Mouse (Mus musculus) midbrain, embryonic 16.5 days (tissue): ENCODE data around the gene Zfp101. TPM values are rescaled to one million over a fixed set of nuclear protein-coding genes. Genes with fewer than 3 reads are reported as not detected.
A peak's percentile ranks its signal among the peaks of the same experiment; 100 is the strongest.

Source experiments
- ATAC-seq: fragments of 200-750 bp; cut with Nextera tagmentation; 2 replicates; pipeline ENCODE4 v1.8.0; 2017; ENCODE audit warnings: moderate TSS enrichment
- H3K27ac ChIP-seq: fragments of 300-500 bp; sonication (generic); 2 replicates; pipeline ENCODE4 v1.5.1; 2014; ENCODE audit warnings: mild to moderate bottlenecking, low read length, mixed read lengths
- H3K27me3 ChIP-seq: fragments of 300-500 bp; sonication (generic); 2 replicates; pipeline ENCODE4 v1.6.1; 2014; ENCODE audit warnings: low read depth, low read length, mixed read lengths; ENCODE audit not compliant: control insufficient read depth, insufficient read depth
- H3K36me3 ChIP-seq: fragments of 300-500 bp; sonication (generic); 2 replicates; pipeline ENCODE4 v1.6.1; 2014; ENCODE audit warnings: mild to moderate bottlenecking, low read length, moderate library complexity, mixed read lengths; ENCODE audit not compliant: control insufficient read depth, insufficient read depth
- H3K4me1 ChIP-seq: fragments of 300-500 bp; sonication (generic); 2 replicates; pipeline ENCODE4 v1.6.1; 2014; ENCODE audit warnings: mild to moderate bottlenecking, low read length, mixed read lengths; ENCODE audit not compliant: control insufficient read depth, insufficient read depth
- H3K4me2 ChIP-seq: fragments of 300-500 bp; sonication (generic); 2 replicates; pipeline ENCODE4 v1.6.1; 2014; ENCODE audit warnings: mild to moderate bottlenecking, low read length, mixed read lengths
- H3K4me3 ChIP-seq: fragments of 300-500 bp; sonication (generic); 2 replicates; pipeline ENCODE4 v1.5.1; 2014; ENCODE audit warnings: low read depth, mild to moderate bottlenecking, low read length, moderate library complexity, mixed read lengths
- H3K9ac ChIP-seq: fragments of 300-500 bp; sonication (generic); 2 replicates; pipeline ENCODE4 v1.6.1; 2014; ENCODE audit warnings: low read depth, low read length, mixed read lengths
- H3K9me3 ChIP-seq: fragments of 300-500 bp; sonication (generic); replicated peaks from 2 replicates; pipeline ENCODE4 v1.6.1; 2014; ENCODE audit warnings: mild to moderate bottlenecking, low read length, mixed read lengths; ENCODE audit not compliant: control insufficient read depth, poor library complexity, severe bottlenecking
- WGBS: fragments of 180-500 bp; shearing (Covaris S2); extraction: QIAGEN DNeasy Blood & Tissue Kit; methylation state at CpG from one replicate; pipeline ENCODE4 v1.1.7; 2014; 5-methylcytosine and 5-hydroxymethylcytosine counted together
- polyA plus RNA-seq: library from polyadenylated mRNA; unstranded; fragments of >200 nt; fragmentation: Nextera tagmentation; extraction: Ambion mirVana; gene quantifications from 2 replicates; pipeline ENCODE4 v1.2.1, GENCODE M21; 2015

The Zfp101 gene
- polyA plus RNA-seq, 1 experiment from 2014 or later, result 10.5 TPM

DNA sequence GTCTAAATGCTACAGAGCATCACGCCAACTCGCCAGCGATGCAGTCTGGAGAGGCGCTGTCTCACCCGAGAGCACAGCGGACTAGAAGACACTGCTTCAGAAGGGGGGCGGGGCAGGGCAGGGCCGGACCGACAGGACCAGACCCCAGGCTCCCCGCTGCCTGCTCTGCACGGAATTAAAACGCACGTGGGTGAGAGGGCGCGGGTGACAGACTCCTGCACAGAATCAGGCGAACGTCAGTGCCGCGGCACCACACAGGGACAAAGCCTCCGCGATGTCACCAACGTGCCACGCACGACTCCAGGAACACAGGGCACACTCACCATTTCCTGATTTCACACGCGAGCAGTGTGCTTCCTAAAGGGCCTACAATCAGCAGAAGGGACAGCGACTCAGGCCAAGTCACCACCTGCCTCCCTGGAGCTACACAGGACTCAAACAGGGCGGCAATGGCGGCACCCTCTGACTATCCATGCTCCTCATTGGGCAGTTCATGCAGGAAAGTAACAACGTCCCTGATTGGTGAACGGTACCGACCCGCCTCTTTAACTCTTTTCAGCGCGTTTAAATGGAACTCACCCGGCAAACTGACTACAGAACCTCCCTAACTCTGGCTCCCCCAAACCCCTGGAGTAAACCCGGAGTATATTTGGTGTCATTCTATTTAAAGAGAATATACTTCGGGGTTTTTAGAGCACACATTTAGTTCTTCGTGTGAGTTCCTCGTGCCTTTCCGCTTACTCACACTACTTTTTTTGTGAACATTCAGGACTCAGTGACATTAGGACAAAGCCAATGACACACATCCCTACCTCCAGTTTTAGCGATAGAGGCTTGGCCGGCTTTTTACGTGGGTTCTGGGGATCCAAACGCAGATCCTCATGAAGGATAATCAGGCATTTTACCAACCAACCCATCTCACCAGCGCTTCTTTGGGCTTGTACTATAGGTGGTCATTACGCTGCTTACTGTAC lies 35.7 kb downstream of the Zfp101 start, which contains the start of gene Zfp81:
Gene Zfp81, minus strand, starts transcription at position 468 of the 974 bp plus-strand sequence.
- Histone ChIP-seq H3K4me2 (peak within 1 kb of the TSS; percentile 84), H3K27ac (peak within 1 kb of the TSS; percentile 88), H3K9ac (peak within 1 kb of the TSS; percentile 83), H3K4me1 (peaks cover 9% of the 10 kb centered on the region), H3K27me3 (no peaks in the 10 kb centered on the region), H3K36me3 (no peaks in the 10 kb centered on the region), H3K9me3 (no peaks in the 10 kb centered on the region), H3K4me3 (peak within 1 kb of the TSS; percentile 76)
- ATAC-seq, result peak; percentile 100
- 3% methylated on average over 47 of the region's 47 CpGs for WGBS

DNA sequence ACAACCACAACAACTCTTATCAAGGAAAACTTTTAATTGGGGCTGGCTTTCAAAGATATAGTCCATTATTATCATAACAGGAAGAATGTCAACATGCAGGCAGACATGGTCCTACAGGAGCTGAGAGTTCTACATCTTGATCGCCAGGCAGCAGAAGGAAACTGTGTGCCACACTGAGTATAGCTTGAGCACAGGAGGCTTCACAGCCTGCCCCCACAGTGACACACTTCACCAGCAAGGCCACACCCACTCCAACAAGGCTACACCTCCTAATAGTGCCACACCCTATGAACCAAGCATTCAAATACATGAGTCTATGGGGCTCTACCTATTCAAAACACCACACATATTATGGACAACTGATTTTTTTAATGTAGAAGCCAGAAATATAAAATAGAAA lies 41.5 kb downstream of the Zfp101 start:
- H3K4me3 ChIP-seq, result no peak overlapping the region
- no peak for ATAC-seq
- peaks cover 10% of the 10 kb centered on the region for H3K9me3 ChIP-seq
- no peaks in the 10 kb centered on the region for H3K36me3 ChIP-seq
- no peak overlapping the region for H3K27ac ChIP-seq
- no peak overlapping the region for H3K4me2 ChIP-seq
- H3K27me3 ChIP-seq, result no peaks in the 10 kb centered on the region
- H3K4me1 ChIP-seq, result peaks cover 7% of the 10 kb centered on the region
- WGBS, result 100% methylated on average over 1 of the region's 1 CpGs
- no peak overlapping the region for H3K9ac ChIP-seq

Other genes with a start within 250 kb of the Zfp101 start
- gene Olfr55, start 226.2 kb downstream of the Zfp101 start, polyA plus RNA-seq, result not detected in 2 replicates
- gene Olfr239, start 203.3 kb downstream of the Zfp101 start, polyA plus RNA-seq, result not detected in 2 replicates
- gene Olfr1564, start 173.0 kb downstream of the Zfp101 start, polyA plus RNA-seq, result not detected in 2 replicates
- 27.6 and 29.5 TPM in 2 replicates for gene Zfp955a, start 139.5 kb downstream of the Zfp101 start, polyA plus RNA-seq
- 0.03 TPM in 1 of 2 replicates, not detected in the other for gene Olfr63, start 130.0 kb downstream of the Zfp101 start, polyA plus RNA-seq
- gene Zfp955b, start 105.1 kb downstream of the Zfp101 start, polyA plus RNA-seq, result 19.5 and 21.7 TPM in 2 replicates
- 12.9 and 17.0 TPM in 2 replicates for gene Zfp81, start 35.8 kb downstream of the Zfp101 start, polyA plus RNA-seq
- gene Actl9, start 38.3 kb upstream of the Zfp101 start, polyA plus RNA-seq, result not detected in 2 replicates
- gene Adamts10, start 129.6 kb upstream of the Zfp101 start, polyA plus RNA-seq, result 62.2 and 66.8 TPM in 2 replicates
- gene Myo1f, start 161.1 kb upstream of the Zfp101 start, polyA plus RNA-seq, result 1.5 and 1.6 TPM in 2 replicates
- 68.1 and 75.1 TPM in 2 replicates for gene Zfp414, start 234.4 kb upstream of the Zfp101 start, polyA plus RNA-seq
- 0.40 TPM in 1 of 2 replicates, not detected in the other for gene Pram1, start 243.4 kb upstream of the Zfp101 start, polyA plus RNA-seq